Mouse (Mus musculus) MEL (cell line): ENCODE results near the gene Fgb. TPM values are rescaled to one million over a fixed set of nuclear protein-coding genes. Genes with fewer than 3 reads are reported as not detected.

ENCODE experiments used
- DNase-seq: peaks from one replicate; pipeline ENCODE4 v3.0.0; 2011; ENCODE audit warnings: low read depth, low spot score
- H3K27ac ChIP-seq: 2 replicates; pipeline ENCODE4 v1.5.1; 2012; ENCODE audit warnings: low read depth, mild to moderate bottlenecking, control low read depth, low read length, moderate library complexity; ENCODE audit not compliant: control insufficient read depth
- H3K27me3 ChIP-seq, 2 experiments: fragments of 150-350 bp in 1 of 2; sonication (generic) in 1 of 2; 2 replicates each; pipeline ENCODE4 v1.6.1; 2012; ENCODE audit warnings: low read length in 2 of 2, mild to moderate bottlenecking in 2 of 2, improper control_type of control experiment in 1 of 2, moderate library complexity in 1 of 2; ENCODE audit not compliant: insufficient read depth in 2 of 2, control insufficient read depth in 1 of 2
- H3K36me3 ChIP-seq, 2 experiments: 2 replicates each; pipeline ENCODE4 v1.6.1; 2012 to 2014; ENCODE audit warnings: low read length in 2 of 2, improper control_type of control experiment in 1 of 2, inconsistent platforms in 1 of 2, mild to moderate bottlenecking in 1 of 2; ENCODE audit not compliant: insufficient read depth in 2 of 2, control insufficient read depth in 1 of 2
- H3K4me1 ChIP-seq, 2 experiments: fragments of 150-350 bp in 1 of 2; sonication (generic) in 1 of 2; 2 replicates each; pipeline ENCODE4 v1.6.1; 2012; ENCODE audit warnings: low read length in 2 of 2, improper control_type of control experiment in 1 of 2, mild to moderate bottlenecking in 1 of 2; ENCODE audit not compliant: insufficient read depth in 2 of 2, control insufficient read depth in 1 of 2
- H3K4me3 ChIP-seq, 2 experiments: fragments of 150-350 bp in 1 of 2; sonication (generic) in 1 of 2; 2 replicates each; pipeline ENCODE4 v1.5.1; 2012; ENCODE audit warnings: low read depth in 2 of 2, low read length in 2 of 2, mild to moderate bottlenecking in 2 of 2, moderate library complexity in 2 of 2, control low read depth in 1 of 2, improper control_type of control experiment in 1 of 2; ENCODE audit not compliant: control insufficient read depth in 1 of 2, insufficient read depth in 1 of 2
- H3K79me2 ChIP-seq: 2 replicates; pipeline ENCODE4 v1.6.1; 2012; ENCODE audit warnings: mild to moderate bottlenecking, low read length, moderate library complexity; ENCODE audit not compliant: control insufficient read depth, poor library complexity, insufficient read depth
- H3K9ac ChIP-seq: 2 replicates; pipeline ENCODE4 v1.6.1; 2012; ENCODE audit warnings: low read depth, mild to moderate bottlenecking, control low read depth, low read length, moderate library complexity; ENCODE audit not compliant: control insufficient read depth, poor library complexity, severe bottlenecking
- H3K9me3 ChIP-seq: fragments of 150-350 bp; sonication (generic); replicated peaks from 2 replicates; pipeline ENCODE4 v1.6.1; 2012; ENCODE audit warnings: mild to moderate bottlenecking, low read length, improper control_type of control experiment, moderate library complexity; ENCODE audit not compliant: insufficient read depth
- BHLHE40 ChIP-seq: IDR thresholded peaks from 2 replicates; pipeline ENCODE4 v1.6.1; 2012; ENCODE audit warnings: low read depth, mild to moderate bottlenecking, inconsistent platforms, low read length, improper control_type of control experiment, borderline replicate concordance
- CHD2 ChIP-seq: IDR thresholded peaks from 2 replicates; pipeline ENCODE4 v1.6.1; 2011; ENCODE audit warnings: low read length, improper control_type of control experiment
- EP300 ChIP-seq, 2 experiments: IDR thresholded peaks; 2 replicates each; pipeline ENCODE4 v1.6.1; 2011; ENCODE audit warnings: improper control_type of control experiment in 2 of 2, low read length in 2 of 2, low read depth in 1 of 2, mild to moderate bottlenecking in 1 of 2
- JUND ChIP-seq: IDR thresholded peaks from 2 replicates; pipeline ENCODE4 v1.6.1; 2011; ENCODE audit warnings: low read depth, mild to moderate bottlenecking, improper control_type of control experiment, low read length
- MAFK ChIP-seq: IDR thresholded peaks from 2 replicates; pipeline ENCODE4 v1.6.1; 2011; ENCODE audit warnings: low read depth, mild to moderate bottlenecking, low read length, improper control_type of control experiment, borderline replicate concordance
- MAX ChIP-seq: IDR thresholded peaks from 2 replicates; pipeline ENCODE4 v1.6.1; 2011; ENCODE audit warnings: low read length, improper control_type of control experiment
- MAZ ChIP-seq: IDR thresholded peaks from 2 replicates; pipeline ENCODE4 v1.6.1; 2012; ENCODE audit warnings: low read depth, mild to moderate bottlenecking, inconsistent platforms, low read length, improper control_type of control experiment
- MXI1 ChIP-seq: IDR thresholded peaks from 2 replicates; pipeline ENCODE4 v1.6.1; 2011; ENCODE audit warnings: mild to moderate bottlenecking, low read depth, low read length, improper control_type of control experiment
- MYB ChIP-seq: IDR thresholded peaks from 2 replicates; pipeline ENCODE4 v1.6.1; 2011; ENCODE audit warnings: mild to moderate bottlenecking, low read depth, low read length, improper control_type of control experiment
- MYC ChIP-seq: IDR thresholded peaks from 2 replicates; pipeline ENCODE4 v1.6.1; 2011; ENCODE audit warnings: low read depth, mild to moderate bottlenecking, low read length, improper control_type of control experiment, moderate library complexity
- POLR2AphosphoS2 ChIP-seq: IDR thresholded peaks from 2 replicates; pipeline ENCODE4 v1.6.1; 2011; ENCODE audit warnings: low read length, improper control_type of control experiment
- TAL1 ChIP-seq: IDR thresholded peaks from 2 replicates; pipeline ENCODE4 v1.6.1; 2012; ENCODE audit warnings: mild to moderate bottlenecking, inconsistent platforms, low read length, moderate library complexity, mixed read lengths
- TBP ChIP-seq: IDR thresholded peaks from 2 replicates; pipeline ENCODE4 v1.8.0; 2011; ENCODE audit warnings: low read depth, low read length, improper control_type of control experiment
- TCF12 ChIP-seq: IDR thresholded peaks from 2 replicates; pipeline ENCODE4 v1.6.1; 2014; ENCODE audit warnings: low read depth, mild to moderate bottlenecking, inconsistent platforms, low read length, improper control_type of control experiment, moderate library complexity
- UBTF ChIP-seq: IDR thresholded peaks from 2 replicates; pipeline ENCODE4 v1.6.1; 2012; ENCODE audit warnings: low read depth, mild to moderate bottlenecking, inconsistent platforms, low read length, improper control_type of control experiment, moderate library complexity, borderline replicate concordance; ENCODE audit not compliant: insufficient read depth
- ZC3H11A ChIP-seq: IDR thresholded peaks from 2 replicates; pipeline ENCODE4 v1.6.1; 2012; ENCODE audit warnings: low read depth, mild to moderate bottlenecking, inconsistent platforms, low read length, improper control_type of control experiment
- ZKSCAN1 ChIP-seq: IDR thresholded peaks from 2 replicates; pipeline ENCODE4 v1.6.1; 2012; ENCODE audit warnings: low read depth, mild to moderate bottlenecking, inconsistent platforms, low read length, improper control_type of control experiment, moderate library complexity
- ZNF384 ChIP-seq: IDR thresholded peaks from 2 replicates; pipeline ENCODE4 v1.6.1; 2012; ENCODE audit warnings: low read depth, mild to moderate bottlenecking, inconsistent platforms, low read length, improper control_type of control experiment
- polyA plus RNA-seq, 2 experiments: library from polyadenylated mRNA; stranded (reverse) in 1 of 2; unstranded in 1 of 2; fragments of >175 nt in 1 of 2; fragments of >200 nt in 1 of 2; gene quantifications; 2 replicates each; pipeline versions ENCODE4 v1.2.1 to v1.2.4; 2012; ENCODE audit warnings: low replicate concordance in 2 of 2, low read depth in 1 of 2; ENCODE audit not compliant: insufficient read length in 2 of 2, insufficient read depth in 1 of 2, missing spikeins in 1 of 2
- total RNA-seq: library from RNA; depleted of rRNA; stranded (reverse); fragments of 300-350 nt; gene quantifications from 2 replicates; pipeline ENCODE4 v1.2.3, GENCODE M21; 2012

The Fgb gene
- total and polyA plus RNA-seq, 3 experiments: not detected

DNA sequence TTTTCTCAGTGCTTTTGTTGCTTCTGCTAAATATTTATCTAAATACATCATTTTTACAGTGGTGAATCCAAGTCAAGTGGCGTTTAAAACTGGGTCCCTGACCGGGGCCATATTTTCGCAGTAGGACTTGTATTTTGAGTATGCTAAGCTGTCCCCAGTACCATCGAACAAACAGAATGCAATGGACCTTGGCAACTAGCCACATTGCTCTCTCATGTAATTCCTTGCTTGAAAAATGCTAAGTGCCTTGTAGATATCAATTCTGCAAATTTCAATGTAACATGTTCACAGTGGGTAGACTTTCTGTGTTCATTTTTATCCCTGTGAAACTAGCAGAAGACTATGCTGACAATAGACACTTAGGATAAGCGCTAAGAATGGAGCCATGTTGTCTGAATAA is 28.5 kb downstream of the Fgb start:
- TF ChIP-seq TCF12: no peak
- no peak for TF ChIP-seq MAZ
- no peak for TF ChIP-seq UBTF
- TF ChIP-seq MYC: no peak
- no peak for TF ChIP-seq ZC3H11A
- TF ChIP-seq EP300 (IDR thresholded peaks at IDR 0.05; ENCODE audit: low read depth in 1 of 2, low read length in 2 of 2): no peak
- no peak for TF ChIP-seq MXI1
- TF ChIP-seq ZNF384: no peak
- no peak for TF ChIP-seq POLR2AphosphoS2
- no peak for TF ChIP-seq MAFK
- no peak for TF ChIP-seq ZKSCAN1
- no peak for TF ChIP-seq BHLHE40
- no peak for TF ChIP-seq TBP
- TF ChIP-seq MYB: no peak
- no peak for DNase-seq

DNA sequence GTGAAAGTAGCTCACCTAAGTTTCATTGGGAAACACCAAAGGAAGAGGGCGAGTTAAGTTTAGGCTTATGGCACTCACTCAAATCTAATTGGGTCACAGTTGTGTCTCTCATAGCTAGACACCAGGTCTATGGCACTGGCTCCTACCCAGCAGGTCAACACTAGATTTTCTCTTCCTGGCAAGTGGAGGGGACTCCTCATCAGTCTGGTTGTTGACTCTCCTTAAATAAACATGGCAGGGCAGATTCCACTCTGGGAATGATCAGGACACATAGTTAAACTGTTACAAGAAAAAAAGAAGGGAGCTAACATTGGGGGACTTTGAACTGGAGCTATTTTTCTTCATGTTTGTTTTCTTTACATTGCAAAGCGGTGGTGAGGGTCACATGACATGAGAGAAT is 29.3 kb downstream of the Fgb start:
- Histone ChIP-seq H3K4me1 (no peaks in the 10 kb centered on the region), H3K27me3 (no peaks in the 10 kb centered on the region), H3K9ac (no peak overlapping the region), H3K27ac (no peak overlapping the region), H3K4me3 (no peak overlapping the region), H3K79me2 (no peaks in the 10 kb centered on the region), H3K36me3 (no peaks in the 10 kb centered on the region), H3K9me3 (no peaks in the 10 kb centered on the region)
- no peak for DNase-seq
- TF ChIP-seq MAX (no peak), TAL1 (no peak), JUND (no peak), CHD2 (no peak), POLR2AphosphoS2 (no peak)

More for the DNA sequence above, 28.5 kb downstream of the Fgb start:
- Histone ChIP-seq H3K4me3 (no peak overlapping the region), H3K9ac (no peak overlapping the region), H3K27ac (no peak overlapping the region), H3K27me3 (no peaks in the 10 kb centered on the region), H3K36me3 (no peaks in the 10 kb centered on the region), H3K9me3 (no peaks in the 10 kb centered on the region), H3K4me1 (no peaks in the 10 kb centered on the region), H3K79me2 (no peaks in the 10 kb centered on the region)
